Mouse (Mus musculus) lung, postnatal 0 days (tissue): ENCODE results near the gene Bcar3.

Source experiments
- CTCF ChIP-seq: IDR thresholded peaks from 2 replicates; pipeline ENCODE4 v1.5.1; 2016; ENCODE audit warnings: antibody characterized with exemption, mild to moderate bottlenecking
- EP300 ChIP-seq: IDR thresholded peaks from 2 replicates; pipeline ENCODE4 v1.6.1; 2016; ENCODE audit warnings: antibody characterized with exemption, mild to moderate bottlenecking, control low read depth

DNA sequence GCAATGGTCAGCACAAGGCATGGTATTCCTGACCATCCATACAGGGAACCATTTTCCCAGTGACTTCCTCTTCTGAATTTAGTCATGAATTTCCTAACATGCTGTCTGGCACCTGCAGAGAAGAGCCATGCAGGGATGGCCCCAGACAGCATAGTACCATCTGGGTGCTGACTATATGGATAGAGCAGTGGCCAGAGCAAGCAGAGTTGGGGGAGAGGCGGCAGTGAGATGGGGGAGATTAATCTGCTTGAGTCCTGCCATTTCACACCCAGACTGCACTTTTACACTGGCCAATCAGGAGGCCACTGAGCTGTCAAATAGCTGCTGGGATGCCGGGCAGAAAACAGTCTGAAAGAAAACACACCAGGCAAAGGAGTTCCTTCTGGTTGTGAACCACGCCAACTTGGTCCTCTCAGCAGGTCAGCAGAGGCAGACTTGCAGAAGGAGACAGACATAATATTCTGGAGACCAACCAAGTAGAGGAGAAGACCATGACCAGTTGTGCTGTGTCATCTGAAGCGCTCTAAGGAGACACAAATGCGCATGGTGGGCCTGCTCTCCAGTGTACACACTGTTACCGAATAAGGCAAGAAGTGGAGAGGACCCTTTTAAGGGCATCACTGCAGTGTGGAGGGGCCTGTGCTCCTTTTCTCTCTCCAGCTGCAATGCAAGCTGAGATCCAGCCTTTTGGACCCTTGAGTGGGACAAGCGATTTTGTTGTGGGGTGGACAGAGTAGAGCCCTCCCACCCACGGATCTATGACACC lies 242.2 kb downstream of the Bcar3 start:
- TF ChIP-seq EP300 (no peak), CTCF (no peak)
